Mouse (Mus musculus) heart, embryonic 12.5 days (tissue): ENCODE results near the gene Lmo7. TPM values are rescaled to one million over a fixed set of nuclear protein-coding genes. Genes with fewer than 3 reads are reported as not detected.

Experiments
- ATAC-seq: fragments of 200-750 bp; cut with Nextera tagmentation; 2 replicates; pipeline ENCODE4 v1.8.0; 2017; ENCODE audit warnings: moderate TSS enrichment, moderate library complexity; ENCODE audit not compliant: insufficient number of reproducible peaks, low FRiP score
- H3K27ac ChIP-seq: fragments of 300-500 bp; sonication (generic); 2 replicates; pipeline ENCODE4 v1.5.1; 2016; ENCODE audit warnings: mild to moderate bottlenecking, moderate library complexity; ENCODE audit not compliant: poor library complexity, severe bottlenecking
- H3K27me3 ChIP-seq: fragments of 300-500 bp; sonication (generic); replicated peaks from 2 replicates; pipeline ENCODE4 v1.6.1; 2016; ENCODE audit warnings: mild to moderate bottlenecking, moderate library complexity
- H3K36me3 ChIP-seq: fragments of 300-500 bp; sonication (generic); 2 replicates; pipeline ENCODE4 v1.6.1; 2016; ENCODE audit warnings: mild to moderate bottlenecking, moderate library complexity
- H3K4me1 ChIP-seq: fragments of 300-500 bp; sonication (generic); replicated peaks from 2 replicates; pipeline ENCODE4 v1.6.1; 2016; ENCODE audit warnings: mild to moderate bottlenecking
- H3K4me2 ChIP-seq: fragments of 300-500 bp; sonication (generic); 2 replicates; pipeline ENCODE4 v1.6.1; 2016; ENCODE audit warnings: mild to moderate bottlenecking, moderate library complexity
- H3K4me3 ChIP-seq: fragments of 300-500 bp; sonication (generic); 2 replicates; pipeline ENCODE4 v1.5.1; 2016; ENCODE audit warnings: mild to moderate bottlenecking
- H3K9ac ChIP-seq: fragments of 300-500 bp; sonication (generic); 2 replicates; pipeline ENCODE4 v1.6.1; 2016; ENCODE audit warnings: mild to moderate bottlenecking, moderate library complexity
- H3K9me3 ChIP-seq: fragments of 300-500 bp; sonication (generic); replicated peaks from 2 replicates; pipeline ENCODE4 v1.6.1; 2016; ENCODE audit warnings: mild to moderate bottlenecking, moderate library complexity
- WGBS: fragments of 180-500 bp; shearing (Covaris S2); methylation state at CpG from one replicate; pipeline ENCODE4 v1.1.7; 2016; 5-methylcytosine and 5-hydroxymethylcytosine counted together
- polyA plus RNA-seq: library from polyadenylated mRNA; unstranded; fragments of >200 nt; fragmentation: Nextera tagmentation; extraction: Ambion mirVana; gene quantifications from 2 replicates; pipeline ENCODE4 v1.2.1, GENCODE M21; 2016

The Lmo7 gene
- 186 and 195 TPM in 2 replicates for polyA plus RNA-seq

DNA sequence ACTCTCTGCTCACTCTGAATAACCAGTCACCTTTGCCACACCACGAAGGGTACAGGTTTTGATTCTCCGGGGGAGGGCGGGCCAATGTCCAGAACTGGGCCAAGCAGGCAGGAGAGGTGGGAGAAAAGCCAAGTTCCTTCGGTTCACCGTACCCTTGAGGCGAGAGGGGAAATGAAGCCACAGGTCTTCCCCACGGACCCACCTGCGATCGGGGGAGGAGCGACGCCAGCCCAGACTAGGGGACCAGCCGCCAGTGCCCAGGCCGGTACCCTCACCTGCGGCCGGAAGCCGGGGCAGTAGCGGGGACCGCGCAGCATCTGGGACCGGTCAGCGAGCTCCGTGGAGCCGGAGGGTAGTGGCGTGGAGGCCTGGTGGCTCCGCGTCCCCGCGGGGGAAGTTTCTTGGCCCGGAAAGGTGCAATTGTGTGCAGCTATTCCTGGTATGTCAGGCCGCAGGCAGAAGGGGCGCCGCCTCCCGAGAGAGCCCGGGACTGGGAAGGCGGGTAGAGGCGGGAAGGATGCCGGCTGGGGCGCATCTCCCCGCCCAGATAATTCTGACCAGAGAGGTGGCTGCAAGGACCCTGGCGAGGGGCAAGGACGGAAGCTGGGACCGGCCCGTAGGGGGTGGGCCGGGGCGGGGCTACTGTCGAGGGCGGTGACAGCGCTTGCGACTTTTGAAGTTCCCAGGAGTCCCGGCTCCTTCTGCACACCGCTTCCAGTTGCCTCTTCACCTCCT, at the start of gene Lmo7, which contains the start of gene Gm9922:
Lmo7 (plus strand) TSS at position 721 of the 735 bp plus-strand sequence.
Gm9922 (minus strand) TSS at position 578 of the 735 bp plus-strand sequence.
- peak; percentile 87 for ATAC-seq
- H3K4me2 ChIP-seq: peak within 1 kb of the TSS; percentile 98
- no peak within 1 kb of the TSS for H3K27ac ChIP-seq
- peaks cover 5% of the 10 kb centered on the region; the same call in 1 of the 2 replicates for H3K27me3 ChIP-seq
- under 1% methylated on average over 51 of the region's 51 CpGs for WGBS
- H3K4me1 ChIP-seq: peaks cover 21% of the 10 kb centered on the region
- no peaks in the 10 kb centered on the region for H3K36me3 ChIP-seq
- peak within 1 kb of the TSS; percentile 87 for H3K9ac ChIP-seq
- H3K4me3 ChIP-seq: peak within 1 kb of the TSS; percentile 63
- H3K9me3 ChIP-seq: no peaks in the 10 kb centered on the region

- Histone ChIP-seq H3K36me3 (0 out of 2 replicates have a peak, but pooled peaks cover 3% of the 10 kb centered on the region), H3K9ac (no peak overlapping the region), H3K27ac (no peak overlapping the region), H3K4me1 (no peaks in the 10 kb centered on the region), H3K4me2 (no peak overlapping the region), H3K9me3 (no peaks in the 10 kb centered on the region), H3K27me3 (no peaks in the 10 kb centered on the region), H3K4me3 (no peak overlapping the region)
- WGBS: 91% methylated on average over 6 of the region's 6 CpGs
- no peak for ATAC-seq
Measured at GRCm38 (mm10) chr14:101687696-101688095, 42.1 kb upstream of the Lmo7 start.

GRCm38 (mm10) chr14:101688406-101688805, 41.4 kb upstream of the Lmo7 start:
- H3K4me2 ChIP-seq: no peak overlapping the region
- no peak overlapping the region for H3K4me3 ChIP-seq
- H3K9ac ChIP-seq: no peak overlapping the region
- H3K36me3 ChIP-seq: 0 out of 2 replicates have a peak, but pooled peaks cover 5% of the 10 kb centered on the region
- no peaks in the 10 kb centered on the region for H3K4me1 ChIP-seq
- no peaks in the 10 kb centered on the region for H3K9me3 ChIP-seq
- ATAC-seq: no peak
- no peaks in the 10 kb centered on the region for H3K27me3 ChIP-seq
- no peak overlapping the region for H3K27ac ChIP-seq
- WGBS: 83% methylated on average over 2 of the region's 2 CpGs

GRCm38 (mm10) chr14:101704479-101704878, 25.3 kb upstream of the Lmo7 start:
- no peak overlapping the region for H3K27ac ChIP-seq
- WGBS: 69% methylated on average over 4 of the region's 4 CpGs

GRCm38 (mm10) chr14:101707088-101707487, 22.7 kb upstream of the Lmo7 start:
- no peaks in the 10 kb centered on the region for H3K27me3 ChIP-seq
- H3K4me2 ChIP-seq: no peak overlapping the region
- no peak overlapping the region for H3K4me3 ChIP-seq
- WGBS: 82% methylated on average over 5 of the region's 5 CpGs
- ATAC-seq: no peak
- no peaks in the 10 kb centered on the region for H3K9me3 ChIP-seq
- no peak overlapping the region for H3K9ac ChIP-seq
- no peak overlapping the region for H3K27ac ChIP-seq
- H3K36me3 ChIP-seq: no peaks in the 10 kb centered on the region
- no peaks in the 10 kb centered on the region for H3K4me1 ChIP-seq

More at GRCm38 (mm10) chr14:101704479-101704878, 25.3 kb upstream of the Lmo7 start:
- no peaks in the 10 kb centered on the region for H3K27me3 ChIP-seq
- H3K36me3 ChIP-seq: no peaks in the 10 kb centered on the region
- H3K9ac ChIP-seq: no peak overlapping the region
- ATAC-seq: no peak
- H3K4me3 ChIP-seq: no peak overlapping the region
- no peaks in the 10 kb centered on the region for H3K9me3 ChIP-seq
- H3K4me2 ChIP-seq: no peak overlapping the region
- H3K4me1 ChIP-seq: no peaks in the 10 kb centered on the region

DNA sequence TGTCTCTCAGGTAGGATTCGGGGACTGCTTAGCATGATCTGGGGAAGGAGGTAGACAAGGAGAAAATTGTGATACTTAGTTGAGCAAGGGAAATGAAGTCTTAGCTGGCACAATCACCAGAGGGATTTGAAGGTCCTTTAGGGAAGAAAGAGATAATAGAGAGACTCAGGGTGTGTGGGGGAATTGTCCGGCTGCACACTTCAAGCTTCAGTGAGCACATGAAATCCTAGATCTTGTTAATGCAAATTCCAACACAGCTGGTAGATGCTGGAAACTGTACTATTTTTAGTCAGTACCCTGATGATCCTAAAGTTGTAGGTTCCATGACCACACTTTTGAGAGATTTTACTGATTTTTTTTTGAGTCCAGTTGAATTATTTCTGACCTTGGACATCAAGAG, 15.3 kb upstream of the Lmo7 start:
- H3K4me2 ChIP-seq: no peak overlapping the region
- no peaks in the 10 kb centered on the region for H3K27me3 ChIP-seq
- no peak for ATAC-seq
- 71% methylated on average over 2 of the region's 2 CpGs for WGBS
- no peaks in the 10 kb centered on the region for H3K4me1 ChIP-seq
- H3K27ac ChIP-seq: no peak overlapping the region
- H3K9me3 ChIP-seq: no peaks in the 10 kb centered on the region
- no peaks in the 10 kb centered on the region for H3K36me3 ChIP-seq
- no peak overlapping the region for H3K4me3 ChIP-seq
- no peak overlapping the region for H3K9ac ChIP-seq

GRCm38 (mm10) chr14:101729972-101730692, 375 bp downstream of the Lmo7 start:
- Histone ChIP-seq H3K36me3 (no peaks in the 10 kb centered on the region), H3K4me2 (peak overlapping the region; percentile 98), H3K9ac (peak overlapping the region; percentile 87), H3K9me3 (no peaks in the 10 kb centered on the region), H3K4me3 (peak overlapping the region; percentile 63), H3K27me3 (peaks cover 5% of the 10 kb centered on the region; the same call in 1 of the 2 replicates), H3K4me1 (peaks cover 21% of the 10 kb centered on the region), H3K27ac (no peak overlapping the region)
- WGBS: 1% methylated on average over 28 of the region's 28 CpGs
- ATAC-seq: peak; percentile 54

GRCm38 (mm10) chr14:101733542-101734303, 4.0 kb downstream of the Lmo7 start:
- WGBS: 26% methylated on average over 10 of the region's 10 CpGs
- H3K27ac ChIP-seq: no peak overlapping the region
- no peak overlapping the region for H3K9ac ChIP-seq
- H3K4me3 ChIP-seq: no peak overlapping the region
- H3K36me3 ChIP-seq: no peaks in the 10 kb centered on the region
- H3K4me1 ChIP-seq: peaks cover 14% of the 10 kb centered on the region; the same call in 1 of the 2 replicates
- H3K4me2 ChIP-seq: peak overlapping the region; percentile 36; the same call in 1 of the 2 replicates
- H3K9me3 ChIP-seq: no peaks in the 10 kb centered on the region
- no peak for ATAC-seq
- peaks cover 5% of the 10 kb centered on the region; the same call in 1 of the 2 replicates for H3K27me3 ChIP-seq

- H3K27ac ChIP-seq: no peak overlapping the region
- no peak for ATAC-seq
- H3K4me3 ChIP-seq: no peak overlapping the region
- no peaks in the 10 kb centered on the region for H3K36me3 ChIP-seq
- no peak overlapping the region for H3K9ac ChIP-seq
- H3K4me1 ChIP-seq: peaks cover 5% of the 10 kb centered on the region; the same call in 1 of the 2 replicates
- no peak overlapping the region for H3K4me2 ChIP-seq
- WGBS: 79% methylated on average over 4 of the region's 4 CpGs
- H3K27me3 ChIP-seq: no peaks in the 10 kb centered on the region
- H3K9me3 ChIP-seq: no peaks in the 10 kb centered on the region
Measured at GRCm38 (mm10) chr14:101737501-101737900, 7.7 kb downstream of the Lmo7 start.

DNA sequence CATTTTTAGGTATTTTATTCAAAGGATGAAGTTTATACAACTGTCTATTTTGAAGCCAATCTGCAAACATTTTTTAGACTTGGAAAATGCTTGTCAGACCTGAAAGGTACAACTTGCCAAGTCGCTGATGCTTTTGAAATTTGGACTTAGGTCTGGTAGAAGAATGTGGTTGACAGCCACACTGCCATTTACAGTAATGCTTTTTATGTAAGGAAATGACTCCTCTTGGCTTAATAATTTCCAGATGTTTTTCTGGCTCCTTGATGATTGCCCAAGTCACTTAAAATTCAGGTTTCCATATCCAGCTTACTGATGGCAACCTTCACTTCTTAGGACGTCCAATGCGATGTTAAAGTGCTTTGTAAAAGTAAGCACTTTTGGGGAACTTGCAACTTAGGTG, 16.9 kb downstream of the Lmo7 start:
- Histone ChIP-seq H3K9ac (no peak overlapping the region), H3K27me3 (no peaks in the 10 kb centered on the region), H3K36me3 (no peaks in the 10 kb centered on the region), H3K4me2 (no peak overlapping the region), H3K27ac (no peak overlapping the region), H3K9me3 (no peaks in the 10 kb centered on the region), H3K4me3 (no peak overlapping the region), H3K4me1 (no peaks in the 10 kb centered on the region)
- ATAC-seq: no peak
- 71% methylated on average over 3 of the region's 3 CpGs for WGBS

DNA sequence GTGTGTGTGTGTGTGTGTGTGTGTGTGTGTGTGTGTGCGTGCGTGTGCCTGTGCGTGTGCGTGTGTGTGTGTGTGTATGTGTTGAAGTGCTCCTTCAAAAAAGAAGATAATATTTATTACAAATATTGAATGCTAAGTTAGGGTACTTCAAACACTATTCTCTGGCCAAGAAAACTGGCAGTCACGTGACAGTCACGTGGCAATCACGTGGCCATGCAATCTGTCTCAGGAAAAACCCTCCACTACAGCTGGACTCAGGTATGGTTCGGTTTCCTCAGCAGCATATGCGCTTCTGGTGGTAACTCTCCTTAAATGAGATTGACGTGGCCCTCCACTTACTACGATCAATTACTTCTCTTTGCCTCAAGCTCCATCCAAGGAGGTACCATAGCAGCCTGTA, 18.1 kb downstream of the Lmo7 start:
- Histone ChIP-seq H3K27me3 (no peaks in the 10 kb centered on the region), H3K4me1 (no peaks in the 10 kb centered on the region), H3K36me3 (no peaks in the 10 kb centered on the region), H3K9me3 (no peaks in the 10 kb centered on the region), H3K27ac (no peak overlapping the region), H3K4me2 (no peak overlapping the region), H3K9ac (no peak overlapping the region), H3K4me3 (no peak overlapping the region)
- WGBS: 85% methylated on average over 11 of the region's 11 CpGs
- ATAC-seq: no peak
